Mouse (Mus musculus): ENCODE data around the gene Mex3b. TPM values are rescaled to one million over a fixed set of nuclear protein-coding genes. Genes with fewer than 3 reads are reported as not detected.

Mex3b gene
- 79.6 and 115 TPM in 2 replicates for polyA plus RNA-seq (2012; rRNA removed)

GRCm38 (mm10) chr7:82867271-82868121 lies at the start of gene Mex3b:
Mex3b (plus strand) TSS chr7:82867333.

Other genes with a start within 250 kb of the Mex3b start
- gene Saxo2, start 218.8 kb upstream of the Mex3b start, polyA plus RNA-seq (2012; rRNA removed): 1.8 and 4.8 TPM in 2 replicates
- gene Efl1, start 218.7 kb upstream of the Mex3b start, polyA plus RNA-seq (2012; rRNA removed): 10.5 and 11.0 TPM in 2 replicates

Measured in central nervous system, embryonic 11.5 days (tissue).